Mouse (Mus musculus) midbrain, postnatal 0 days (tissue): ENCODE data around the gene Dclre1c. TPM values are rescaled to one million over a fixed set of nuclear protein-coding genes. Genes with fewer than 3 reads are reported as not detected.

Experiments used
- ATAC-seq: fragments of 200-750 bp; cut with Nextera tagmentation; 2 replicates; pipeline ENCODE4 v1.8.0; 2017; ENCODE audit warnings: moderate number of reproducible peaks, mild to moderate bottlenecking, moderate TSS enrichment, moderate library complexity; ENCODE audit not compliant: low FRiP score
- DNase-seq: peaks from one replicate; pipeline ENCODE4 v3.0.0-alpha.2; 2015; ENCODE audit warnings: low spot score
- H3K27ac ChIP-seq: fragments of 300-500 bp; sonication (generic); 2 replicates; pipeline ENCODE4 v1.5.1; 2014; ENCODE audit warnings: low read depth, mild to moderate bottlenecking, low read length, mixed read lengths
- H3K27me3 ChIP-seq: fragments of 300-500 bp; sonication (generic); 2 replicates; pipeline ENCODE4 v1.6.1; 2014; ENCODE audit warnings: low read length, control low read depth, mixed read lengths; ENCODE audit not compliant: insufficient read depth
- H3K36me3 ChIP-seq: fragments of 300-500 bp; sonication (generic); 2 replicates; pipeline ENCODE4 v1.6.1; 2014; ENCODE audit warnings: low read length, control low read depth, mixed read lengths; ENCODE audit not compliant: insufficient read depth
- H3K4me1 ChIP-seq: fragments of 300-500 bp; sonication (generic); 2 replicates; pipeline ENCODE4 v1.6.1; 2014; ENCODE audit warnings: mild to moderate bottlenecking, control low read depth, antibody characterized with exemption, low read length, mixed read lengths; ENCODE audit not compliant: insufficient read depth
- H3K4me2 ChIP-seq: fragments of 300-500 bp; sonication (generic); 2 replicates; pipeline ENCODE4 v1.6.1; 2014; ENCODE audit warnings: low read depth, mild to moderate bottlenecking, low read length, mixed read lengths; ENCODE audit not compliant: poor library complexity, severe bottlenecking
- H3K4me3 ChIP-seq: fragments of 300-500 bp; sonication (generic); 2 replicates; pipeline ENCODE4 v1.5.1; 2014; ENCODE audit warnings: low read depth, mild to moderate bottlenecking, low read length, moderate library complexity
- H3K9ac ChIP-seq: fragments of 300-500 bp; sonication (generic); replicated peaks from 2 replicates; pipeline ENCODE4 v1.6.1; 2014; ENCODE audit warnings: mild to moderate bottlenecking, low read length, moderate library complexity, mixed read lengths; ENCODE audit not compliant: poor library complexity, severe bottlenecking
- H3K9me3 ChIP-seq: fragments of 300-500 bp; sonication (generic); 2 replicates; pipeline ENCODE4 v1.6.1; 2016; ENCODE audit warnings: low read length, control low read depth
- CTCF ChIP-seq: IDR thresholded peaks from 2 replicates; pipeline ENCODE4 v1.5.1; 2016; ENCODE audit warnings: antibody characterized with exemption, mild to moderate bottlenecking
- WGBS: fragments of 180-500 bp; shearing (Covaris S2); extraction: QIAGEN DNeasy Blood & Tissue Kit; methylation state at CpG from one replicate; pipeline ENCODE4 v1.1.7; 2014; 5-methylcytosine and 5-hydroxymethylcytosine counted together
- polyA plus RNA-seq: library from polyadenylated mRNA; unstranded; fragments of >200 nt; fragmentation: Nextera tagmentation; extraction: Ambion mirVana; gene quantifications from 2 replicates; pipeline ENCODE4 v1.2.1, GENCODE M21; 2015
- total RNA-seq: library from RNA; depleted of rRNA; stranded (reverse); fragments of >200 nt; gene quantifications from 2 replicates; pipeline ENCODE4 v1.2.3, GENCODE M21; 2014

Dclre1c gene
- total and polyA plus RNA-seq, 2 experiments from 2014 or later, result 6.6 to 6.8 TPM

- ATAC-seq, result no peak
- WGBS, result 91% methylated on average over 9 of the region's 9 CpGs
- Histone ChIP-seq H3K4me2 (no peak overlapping the region), H3K4me1 (no peaks in the 10 kb centered on the region), H3K27ac (no peak overlapping the region), H3K36me3 (peaks cover 4% of the 10 kb centered on the region; the same call in 1 of the 2 replicates), H3K9me3 (no peaks in the 10 kb centered on the region), H3K9ac (no peak overlapping the region), H3K4me3 (no peak overlapping the region), H3K27me3 (no peaks in the 10 kb centered on the region)
- DNase-seq, result no peak
- TF ChIP-seq CTCF, result no peak
Observed at GRCm38 (mm10) chr2:3430956-3431355, 7.0 kb downstream of the Dclre1c start.

GRCm38 (mm10) chr2:3435369-3436061 is 11.6 kb downstream of the Dclre1c start:
- H3K36me3 ChIP-seq, result peaks cover 21% of the 10 kb centered on the region
- H3K4me1 ChIP-seq, result no peaks in the 10 kb centered on the region
- TF ChIP-seq CTCF, result no peak
- H3K4me2 ChIP-seq, result no peak overlapping the region
- H3K9ac ChIP-seq, result no peak overlapping the region
- no peaks in the 10 kb centered on the region for H3K27me3 ChIP-seq
- ATAC-seq (no peak), DNase-seq (no peak)
- no peaks in the 10 kb centered on the region for H3K9me3 ChIP-seq
- 81% methylated on average over 6 of the region's 6 CpGs for WGBS
- no peak overlapping the region for H3K4me3 ChIP-seq
- H3K27ac ChIP-seq, result no peak overlapping the region

- ATAC-seq (no peak), DNase-seq (no peak)
- 34% methylated on average over 7 of the region's 7 CpGs for WGBS
- no peaks in the 10 kb centered on the region for H3K4me1 ChIP-seq
- no peak for TF ChIP-seq CTCF
- H3K4me3 ChIP-seq, result no peak overlapping the region
- H3K9me3 ChIP-seq, result no peaks in the 10 kb centered on the region
- H3K27me3 ChIP-seq, result no peaks in the 10 kb centered on the region
- no peak overlapping the region for H3K27ac ChIP-seq
- no peak overlapping the region for H3K4me2 ChIP-seq
- no peak overlapping the region for H3K9ac ChIP-seq
- peaks cover 27% of the 10 kb centered on the region for H3K36me3 ChIP-seq
Observed at GRCm38 (mm10) chr2:3437956-3438355, 14.0 kb downstream of the Dclre1c start.

GRCm38 (mm10) chr2:3444206-3444605 is 20.3 kb downstream of the Dclre1c start:
- H3K4me2 ChIP-seq, result no peak overlapping the region
- H3K9me3 ChIP-seq, result no peaks in the 10 kb centered on the region
- peaks cover 40% of the 10 kb centered on the region for H3K36me3 ChIP-seq
- ATAC-seq, result no peak
- TF ChIP-seq CTCF, result no peak
- no peak overlapping the region for H3K4me3 ChIP-seq
- DNase-seq, result no peak
- no peak overlapping the region for H3K27ac ChIP-seq
- no peaks in the 10 kb centered on the region for H3K4me1 ChIP-seq
- H3K9ac ChIP-seq, result no peak overlapping the region
- WGBS, result 72% methylated on average over 7 of the region's 7 CpGs
- no peaks in the 10 kb centered on the region for H3K27me3 ChIP-seq

GRCm38 (mm10) chr2:3445984-3446383 is 22.1 kb downstream of the Dclre1c start:
- ATAC-seq (no peak), DNase-seq (no peak)
- Histone ChIP-seq H3K4me2 (no peak overlapping the region), H3K9me3 (no peaks in the 10 kb centered on the region), H3K27me3 (no peaks in the 10 kb centered on the region), H3K9ac (no peak overlapping the region), H3K36me3 (peaks cover 46% of the 10 kb centered on the region), H3K4me1 (no peaks in the 10 kb centered on the region), H3K4me3 (no peak overlapping the region), H3K27ac (no peak overlapping the region)
- WGBS, result 83% methylated on average over 4 of the region's 4 CpGs
- TF ChIP-seq CTCF, result no peak

- no peak overlapping the region for H3K9ac ChIP-seq
- peaks cover 35% of the 10 kb centered on the region for H3K36me3 ChIP-seq
- H3K27me3 ChIP-seq, result no peaks in the 10 kb centered on the region
- no peak overlapping the region for H3K4me2 ChIP-seq
- ATAC-seq (no peak), DNase-seq (no peak)
- H3K4me1 ChIP-seq, result no peaks in the 10 kb centered on the region
- H3K27ac ChIP-seq, result no peak overlapping the region
- H3K4me3 ChIP-seq, result no peak overlapping the region
- H3K9me3 ChIP-seq, result no peaks in the 10 kb centered on the region
- WGBS, result 73% methylated on average over 2 of the region's 2 CpGs
- no peak for TF ChIP-seq CTCF
Observed at GRCm38 (mm10) chr2:3449431-3449830, 25.5 kb downstream of the Dclre1c start.
